Mouse (Mus musculus): Measurements from ENCODE around the gene Wwp2. TPM values are rescaled to one million over a fixed set of nuclear protein-coding genes. Genes with fewer than 3 reads are reported as not detected.

Wwp2 gene
- total and polyA plus RNA-seq, 3 experiments: 21.8 to 31.5 TPM; not detected in 1

GRCm38 (mm10) chr8:107524535-107524934 is 88.4 kb downstream of the Wwp2 start:
- H3K36me3 ChIP-seq (ENCODE audit: control insufficient read depth in 1 of 2, insufficient read depth in 2 of 2, low read length in 2 of 2): no peaks in the 10 kb centered on the region; a peak in 1 of 4 replicates
- H3K4me1 ChIP-seq (ENCODE audit: control insufficient read depth in 1 of 2, insufficient read depth in 2 of 2, low read length in 2 of 2): no peaks in the 10 kb centered on the region
- no peak overlapping the region for H3K9ac ChIP-seq (ENCODE audit: control insufficient read depth, low read depth, low read length, poor library complexity, severe bottlenecking)
- no peaks in the 10 kb centered on the region for H3K9me3 ChIP-seq (replicated peaks; ENCODE audit: insufficient read depth, low read length)
- no peaks in the 10 kb centered on the region for H3K27me3 ChIP-seq (ENCODE audit: control insufficient read depth in 1 of 2, insufficient read depth in 2 of 2, low read length in 2 of 2)
- no peak overlapping the region for H3K4me3 ChIP-seq (ENCODE audit: control insufficient read depth in 1 of 2, insufficient read depth in 1 of 2, low read depth in 2 of 2, low read length in 2 of 2)
- no peak for DNase-seq (ENCODE audit: low read depth, low spot score)
- no peak overlapping the region for H3K27ac ChIP-seq (ENCODE audit: control insufficient read depth, low read depth, low read length)
- H3K79me2 ChIP-seq (ENCODE audit: control insufficient read depth, insufficient read depth, low read length, poor library complexity): no peaks in the 10 kb centered on the region
- TF ChIP-seq ETS1 (IDR thresholded peaks at IDR 0.05; ENCODE audit: low read depth, low read length): no peak
- no peak for TF ChIP-seq GATA1 (IDR thresholded peaks at IDR 0.05; ENCODE audit: low read depth, low read length)
- TF ChIP-seq MXI1 (IDR thresholded peaks at IDR 0.05; ENCODE audit: low read depth, low read length): no peak
- no peak for TF ChIP-seq ZKSCAN1 (IDR thresholded peaks at IDR 0.05; ENCODE audit: low read depth, low read length)
- no peak for TF ChIP-seq NRF1 (IDR thresholded peaks at IDR 0.05; ENCODE audit: insufficient read depth, low read depth, low read length, poor library complexity, severe bottlenecking)
- TF ChIP-seq TCF12 (IDR thresholded peaks at IDR 0.05; ENCODE audit: low read depth, low read length): no peak
- no peak for TF ChIP-seq MEF2A (IDR thresholded peaks at IDR 0.05; ENCODE audit: extremely low read depth, insufficient replicate concordance, low read depth, low read length, poor library complexity, severe bottlenecking)
- no peak for TF ChIP-seq ELF1 (IDR thresholded peaks at IDR 0.05; ENCODE audit: low read depth, low read length)
- no peak for TF ChIP-seq POLR2AphosphoS2 (IDR thresholded peaks at IDR 0.05; ENCODE audit: low read length)

GRCm38 (mm10) chr8:107528786-107529185 is 92.6 kb downstream of the Wwp2 start:
- no peaks in the 10 kb centered on the region for H3K4me1 ChIP-seq (ENCODE audit: control insufficient read depth in 1 of 2, insufficient read depth in 2 of 2, low read length in 2 of 2)
- no peak overlapping the region for H3K27ac ChIP-seq (ENCODE audit: control insufficient read depth, low read depth, low read length)
- no peak for DNase-seq (ENCODE audit: low read depth, low spot score)
- no peaks in the 10 kb centered on the region; a peak in 1 of 4 replicates for H3K36me3 ChIP-seq (ENCODE audit: control insufficient read depth in 1 of 2, insufficient read depth in 2 of 2, low read length in 2 of 2)
- H3K27me3 ChIP-seq (ENCODE audit: control insufficient read depth in 1 of 2, insufficient read depth in 2 of 2, low read length in 2 of 2): no peaks in the 10 kb centered on the region
- no peak for TF ChIP-seq BHLHE40 (IDR thresholded peaks at IDR 0.05; ENCODE audit: borderline replicate concordance, low read depth, low read length)
- TF ChIP-seq POLR2AphosphoS5 (IDR thresholded peaks at IDR 0.05; ENCODE audit: borderline replicate concordance, low read depth, low read length): no peak
- TF ChIP-seq RAD21 (IDR thresholded peaks at IDR 0.05; ENCODE audit: low read depth, low read length): no peak
- TF ChIP-seq ZKSCAN1 (IDR thresholded peaks at IDR 0.05; ENCODE audit: low read depth, low read length): no peak
- TF ChIP-seq POLR2A (IDR thresholded peaks at IDR 0.05; ENCODE audit: control insufficient read depth in 1 of 2, insufficient read depth in 1 of 2, low read depth in 1 of 2, low read length in 2 of 2, poor library complexity in 1 of 2): no peak
- TF ChIP-seq CHD2 (IDR thresholded peaks at IDR 0.05; ENCODE audit: low read length): no peak
- TF ChIP-seq POLR2AphosphoS2 (IDR thresholded peaks at IDR 0.05; ENCODE audit: low read length): no peak
- no peak for TF ChIP-seq E2F4 (IDR thresholded peaks at IDR 0.05; ENCODE audit: borderline replicate concordance, low read depth, low read length)
- TF ChIP-seq SIN3A (IDR thresholded peaks at IDR 0.05; ENCODE audit: low read length): no peak
- TF ChIP-seq CHD1 (IDR thresholded peaks at IDR 0.05; ENCODE audit: low read depth, low read length): no peak
- TF ChIP-seq ZNF384 (IDR thresholded peaks at IDR 0.05; ENCODE audit: low read depth, low read length): no peak
- no peak for TF ChIP-seq TAL1 (IDR thresholded peaks at IDR 0.05; ENCODE audit: low read length)
- H3K4me3 ChIP-seq (ENCODE audit: control insufficient read depth in 1 of 2, insufficient read depth in 1 of 2, low read depth in 2 of 2, low read length in 2 of 2): no peak overlapping the region
- no peaks in the 10 kb centered on the region for H3K79me2 ChIP-seq (ENCODE audit: control insufficient read depth, insufficient read depth, low read length, poor library complexity)
- no peaks in the 10 kb centered on the region for H3K9me3 ChIP-seq (replicated peaks; ENCODE audit: insufficient read depth, low read length)
- H3K9ac ChIP-seq (ENCODE audit: control insufficient read depth, low read depth, low read length, poor library complexity, severe bottlenecking): no peak overlapping the region

All from MEL (cell line).